Mouse (Mus musculus) embryonic facial prominence, embryonic 12.5 days (tissue): ENCODE measurements around the gene Olig1. TPM values are rescaled to one million over a fixed set of nuclear protein-coding genes. Genes with fewer than 3 reads are reported as not detected.

Source experiments
- ATAC-seq: fragments of 200-750 bp; cut with Nextera tagmentation; 2 replicates; pipeline ENCODE4 v1.8.0; 2017; ENCODE audit not compliant: insufficient number of reproducible peaks, insufficient read depth, low FRiP score, low TSS enrichment
- H3K27ac ChIP-seq: fragments of 300-500 bp; sonication (generic); 2 replicates; pipeline ENCODE4 v1.5.1; 2016; ENCODE audit warnings: mild to moderate bottlenecking
- H3K27me3 ChIP-seq: fragments of 300-500 bp; sonication (generic); 2 replicates; pipeline ENCODE4 v1.6.1; 2016; ENCODE audit warnings: mild to moderate bottlenecking, moderate library complexity
- H3K36me3 ChIP-seq: fragments of 300-500 bp; sonication (generic); 2 replicates; pipeline ENCODE4 v1.6.1; 2016; ENCODE audit warnings: mild to moderate bottlenecking
- H3K4me1 ChIP-seq: fragments of 300-500 bp; sonication (generic); 2 replicates; pipeline ENCODE4 v1.6.1; 2016
- H3K4me2 ChIP-seq: fragments of 300-500 bp; sonication (generic); replicated peaks from 2 replicates; pipeline ENCODE4 v1.6.1; 2016; ENCODE audit warnings: mild to moderate bottlenecking, moderate library complexity
- H3K4me3 ChIP-seq: fragments of 300-500 bp; sonication (generic); 2 replicates; pipeline ENCODE4 v1.5.1; 2016; ENCODE audit warnings: mild to moderate bottlenecking
- H3K9ac ChIP-seq: fragments of 300-500 bp; sonication (generic); 2 replicates; pipeline ENCODE4 v1.6.1; 2016; ENCODE audit warnings: mild to moderate bottlenecking, moderate library complexity
- H3K9me3 ChIP-seq: fragments of 300-500 bp; sonication (generic); 2 replicates; pipeline ENCODE4 v1.6.1; 2016; ENCODE audit warnings: mild to moderate bottlenecking, moderate library complexity
- WGBS: fragments of 180-500 bp; shearing (Covaris S2); methylation state at CpG from one replicate; pipeline ENCODE4 v1.1.7; 2016; 5-methylcytosine and 5-hydroxymethylcytosine counted together
- polyA plus RNA-seq: library from polyadenylated mRNA; unstranded; fragments of >200 nt; fragmentation: Nextera tagmentation; extraction: Ambion mirVana; gene quantifications from 2 replicates; pipeline ENCODE4 v1.2.1, GENCODE M21; 2016

The Olig1 gene
- polyA plus RNA-seq, 1 experiment from 2014 or later, result 5.0 TPM

- H3K4me2 ChIP-seq, result no peak overlapping the region
- H3K27ac ChIP-seq, result no peak overlapping the region
- no peaks in the 10 kb centered on the region for H3K4me1 ChIP-seq
- ATAC-seq, result no peak
- H3K9me3 ChIP-seq, result no peaks in the 10 kb centered on the region
- H3K36me3 ChIP-seq, result no peaks in the 10 kb centered on the region
- no peak overlapping the region for H3K9ac ChIP-seq
- H3K27me3 ChIP-seq, result peaks cover 53% of the 10 kb centered on the region
- 88% methylated on average over 7 of the region's 7 CpGs for WGBS
- no peak overlapping the region for H3K4me3 ChIP-seq
Measured at GRCm38 (mm10) chr16:91299412-91299811, 29.8 kb downstream of the Olig1 start.

GRCm38 (mm10) chr16:91300641-91301441, 31.3 kb downstream of the Olig1 start:
- Histone ChIP-seq H3K9me3 (no peaks in the 10 kb centered on the region), H3K9ac (no peak overlapping the region), H3K4me3 (no peak overlapping the region), H3K4me1 (no peaks in the 10 kb centered on the region), H3K36me3 (no peaks in the 10 kb centered on the region), H3K27me3 (peaks cover 65% of the 10 kb centered on the region), H3K27ac (no peak overlapping the region), H3K4me2 (0 out of 2 replicates have a peak overlapping the region, but pooled peaks have one; percentile 7)
- WGBS, result 28% methylated on average over 16 of the region's 16 CpGs
- no peak for ATAC-seq

GRCm38 (mm10) chr16:91301454-91301853, 31.9 kb downstream of the Olig1 start:
- Histone ChIP-seq H3K27ac (no peak overlapping the region), H3K9me3 (no peaks in the 10 kb centered on the region), H3K4me2 (0 out of 2 replicates have a peak overlapping the region, but pooled peaks have one; percentile 7), H3K9ac (no peak overlapping the region), H3K36me3 (no peaks in the 10 kb centered on the region), H3K4me3 (no peak overlapping the region), H3K4me1 (no peaks in the 10 kb centered on the region), H3K27me3 (peaks cover 68% of the 10 kb centered on the region)
- WGBS, result 44% methylated on average over 18 of the region's 18 CpGs
- ATAC-seq, result no peak

- ATAC-seq, result no peak
Measured at GRCm38 (mm10) chr16:91303776-91304709, 34.5 kb downstream of the Olig1 start.

GRCm38 (mm10) chr16:91305512-91306111, 36.0 kb downstream of the Olig1 start:
- Histone ChIP-seq H3K4me3 (no peak overlapping the region), H3K4me1 (no peaks in the 10 kb centered on the region), H3K4me2 (no peak overlapping the region), H3K9me3 (no peaks in the 10 kb centered on the region), H3K36me3 (no peaks in the 10 kb centered on the region), H3K27ac (no peak overlapping the region), H3K9ac (no peak overlapping the region), H3K27me3 (peaks cover 67% of the 10 kb centered on the region)
- no peak for ATAC-seq
- WGBS, result 51% methylated on average over 16 of the region's 16 CpGs

More at GRCm38 (mm10) chr16:91303776-91304709, 34.5 kb downstream of the Olig1 start:
- no peaks in the 10 kb centered on the region for H3K4me1 ChIP-seq
- H3K9me3 ChIP-seq, result no peaks in the 10 kb centered on the region
- no peak overlapping the region for H3K9ac ChIP-seq
- WGBS, result 48% methylated on average over 26 of the region's 26 CpGs
- no peak overlapping the region for H3K27ac ChIP-seq
- peaks cover 74% of the 10 kb centered on the region for H3K27me3 ChIP-seq
- no peaks in the 10 kb centered on the region for H3K36me3 ChIP-seq
- H3K4me3 ChIP-seq, result no peak overlapping the region
- H3K4me2 ChIP-seq, result no peak overlapping the region

GRCm38 (mm10) chr16:91309872-91310271, 40.3 kb downstream of the Olig1 start:
- Histone ChIP-seq H3K36me3 (no peaks in the 10 kb centered on the region), H3K27me3 (peaks cover 44% of the 10 kb centered on the region), H3K4me1 (no peaks in the 10 kb centered on the region), H3K4me3 (no peak overlapping the region), H3K9ac (no peak overlapping the region), H3K4me2 (no peak overlapping the region), H3K9me3 (no peaks in the 10 kb centered on the region), H3K27ac (no peak overlapping the region)
- ATAC-seq, result no peak
- WGBS, result 75% methylated on average over 3 of the region's 3 CpGs

- no peaks in the 10 kb centered on the region for H3K4me1 ChIP-seq
- peaks cover 35% of the 10 kb centered on the region for H3K27me3 ChIP-seq
- H3K4me3 ChIP-seq, result no peak overlapping the region
- H3K36me3 ChIP-seq, result no peaks in the 10 kb centered on the region
- 58% methylated on average over 6 of the region's 7 CpGs for WGBS
- H3K4me2 ChIP-seq, result no peak overlapping the region
- no peaks in the 10 kb centered on the region for H3K9me3 ChIP-seq
- H3K27ac ChIP-seq, result no peak overlapping the region
- ATAC-seq, result no peak
- no peak overlapping the region for H3K9ac ChIP-seq
Measured at GRCm38 (mm10) chr16:91312921-91313320, 43.3 kb downstream of the Olig1 start.

- Histone ChIP-seq H3K4me2 (peak overlapping the region; percentile 12; the same call in 1 of the 2 replicates), H3K9ac (no peak overlapping the region), H3K27ac (no peak overlapping the region), H3K4me3 (no peak overlapping the region), H3K9me3 (no peaks in the 10 kb centered on the region), H3K4me1 (no peaks in the 10 kb centered on the region), H3K27me3 (peaks cover 29% of the 10 kb centered on the region), H3K36me3 (no peaks in the 10 kb centered on the region)
- 8% methylated on average over 19 of the region's 19 CpGs for WGBS
- no peak; the same call in 1 of the 2 replicates for ATAC-seq
Measured at GRCm38 (mm10) chr16:91314114-91314775, 44.7 kb downstream of the Olig1 start.

- H3K27ac ChIP-seq, result no peak overlapping the region
- H3K9ac ChIP-seq, result no peak overlapping the region
- H3K36me3 ChIP-seq, result no peaks in the 10 kb centered on the region
- H3K9me3 ChIP-seq, result no peaks in the 10 kb centered on the region
- no peak overlapping the region for H3K4me2 ChIP-seq
- H3K27me3 ChIP-seq, result peaks cover 16% of the 10 kb centered on the region
- H3K4me1 ChIP-seq, result no peaks in the 10 kb centered on the region
- WGBS, result 64% methylated on average over 10 of the region's 10 CpGs
- ATAC-seq, result no peak
- no peak overlapping the region for H3K4me3 ChIP-seq
Measured at GRCm38 (mm10) chr16:91320191-91320590, 50.6 kb downstream of the Olig1 start.

GRCm38 (mm10) chr16:91320608-91321007, 51.0 kb downstream of the Olig1 start:
- no peak overlapping the region for H3K4me3 ChIP-seq
- no peaks in the 10 kb centered on the region for H3K36me3 ChIP-seq
- ATAC-seq, result no peak
- peaks cover 15% of the 10 kb centered on the region for H3K27me3 ChIP-seq
- H3K4me2 ChIP-seq, result no peak overlapping the region
- no peaks in the 10 kb centered on the region for H3K9me3 ChIP-seq
- H3K27ac ChIP-seq, result no peak overlapping the region
- WGBS, result 67% methylated on average over 15 of the region's 15 CpGs
- no peak overlapping the region for H3K9ac ChIP-seq
- no peaks in the 10 kb centered on the region for H3K4me1 ChIP-seq
